Mouse (Mus musculus) neural tube, embryonic 11.5 days (tissue): ENCODE data around the gene Tmem42. TPM values are rescaled to one million over a fixed set of nuclear protein-coding genes. Genes with fewer than 3 reads are reported as not detected.

ENCODE experiments used
- ATAC-seq: fragments of 200-750 bp; cut with Nextera tagmentation; 2 replicates; pipeline ENCODE4 v1.8.0; 2017; ENCODE audit warnings: moderate number of reproducible peaks, mild to moderate bottlenecking, moderate TSS enrichment, moderate library complexity; ENCODE audit not compliant: insufficient read depth, low FRiP score, low TSS enrichment
- DNase-seq: peaks from one replicate; pipeline ENCODE4 v3.0.0-alpha.2; 2015; ENCODE audit warnings: low spot score
- H3K27ac ChIP-seq: fragments of 300-500 bp; sonication (generic); 2 replicates; pipeline ENCODE4 v1.5.1; 2014; ENCODE audit warnings: low read depth, mild to moderate bottlenecking, low read length
- H3K27me3 ChIP-seq: fragments of 300-500 bp; sonication (generic); 2 replicates; pipeline ENCODE4 v1.6.1; 2014; ENCODE audit warnings: mild to moderate bottlenecking, low read length, mixed read lengths; ENCODE audit not compliant: control insufficient read depth, insufficient read depth
- H3K36me3 ChIP-seq: fragments of 300-500 bp; sonication (generic); 2 replicates; pipeline ENCODE4 v1.6.1; 2014; ENCODE audit warnings: mild to moderate bottlenecking, low read length, moderate library complexity, mixed read lengths; ENCODE audit not compliant: control insufficient read depth, insufficient read depth
- H3K4me1 ChIP-seq: fragments of 300-500 bp; sonication (generic); 2 replicates; pipeline ENCODE4 v1.6.1; 2014; ENCODE audit warnings: low read length, mixed read lengths; ENCODE audit not compliant: control insufficient read depth, insufficient read depth
- H3K4me2 ChIP-seq: fragments of 300-500 bp; sonication (generic); 2 replicates; pipeline ENCODE4 v1.6.1; 2014; ENCODE audit warnings: low read depth, mild to moderate bottlenecking, moderate library complexity
- H3K4me3 ChIP-seq: fragments of 300-500 bp; sonication (generic); 2 replicates; pipeline ENCODE4 v1.5.1; 2014; ENCODE audit warnings: low read depth, low read length
- H3K9ac ChIP-seq: fragments of 300-500 bp; sonication (generic); 2 replicates; pipeline ENCODE4 v1.6.1; 2014; ENCODE audit warnings: mild to moderate bottlenecking, low read length
- H3K9me3 ChIP-seq: fragments of 300-500 bp; sonication (generic); 2 replicates; pipeline ENCODE4 v1.6.1; 2016; ENCODE audit warnings: low read length; ENCODE audit not compliant: control insufficient read depth
- WGBS: fragments of 180-500 bp; shearing (Covaris S2); extraction: QIAGEN DNeasy Blood & Tissue Kit; methylation state at CpG from one replicate; pipeline ENCODE4 v1.1.7; 2014; 5-methylcytosine and 5-hydroxymethylcytosine counted together
- polyA plus RNA-seq: library from polyadenylated mRNA; unstranded; fragments of >200 nt; fragmentation: Nextera tagmentation; extraction: Ambion mirVana; gene quantifications from 2 replicates; pipeline ENCODE4 v1.2.1, GENCODE M21; 2014

The Tmem42 gene
- polyA plus RNA-seq, 1 experiment from 2014 or later = 16.9 TPM

GRCm38 (mm10) chr9:123034426-123034825 is 13.3 kb downstream of the Tmem42 start, which contains the start of gene Tgm4:
Gene Tgm4, plus strand, starts transcription at chr9:123034726.
- no peak within 1 kb of the TSS for H3K4me3 ChIP-seq
- ATAC-seq (no peak), DNase-seq (no peak)
- no peak within 1 kb of the TSS for H3K4me2 ChIP-seq
- H3K27ac ChIP-seq = no peak within 1 kb of the TSS
- no peaks in the 10 kb centered on the region for H3K9me3 ChIP-seq
- H3K4me1 ChIP-seq = no peaks in the 10 kb centered on the region
- no peaks in the 10 kb centered on the region for H3K27me3 ChIP-seq
- 88% methylated on average over 4 of the region's 4 CpGs for WGBS
- H3K9ac ChIP-seq = no peak within 1 kb of the TSS
- no peaks in the 10 kb centered on the region for H3K36me3 ChIP-seq

GRCm38 (mm10) chr9:123047665-123048064 is 26.5 kb downstream of the Tmem42 start:
- DNase-seq (no peak), ATAC-seq (no peak)
- no peaks in the 10 kb centered on the region for H3K36me3 ChIP-seq
- no peak overlapping the region for H3K27ac ChIP-seq
- no peak overlapping the region for H3K4me3 ChIP-seq
- no peaks in the 10 kb centered on the region for H3K27me3 ChIP-seq
- no peak overlapping the region for H3K9ac ChIP-seq
- no peak overlapping the region for H3K4me2 ChIP-seq
- 86% methylated on average over 1 of the region's 1 CpGs for WGBS
- no peaks in the 10 kb centered on the region for H3K9me3 ChIP-seq
- H3K4me1 ChIP-seq = no peaks in the 10 kb centered on the region

- H3K9me3 ChIP-seq = no peaks in the 10 kb centered on the region
- no peak overlapping the region for H3K9ac ChIP-seq
- no peak overlapping the region for H3K27ac ChIP-seq
- no peaks in the 10 kb centered on the region for H3K27me3 ChIP-seq
- no peaks in the 10 kb centered on the region for H3K36me3 ChIP-seq
- ATAC-seq (no peak), DNase-seq (no peak)
- no peaks in the 10 kb centered on the region for H3K4me1 ChIP-seq
- H3K4me3 ChIP-seq = no peak overlapping the region
- no peak overlapping the region for H3K4me2 ChIP-seq
Measured at GRCm38 (mm10) chr9:123058724-123059292, 37.7 kb downstream of the Tmem42 start.

- no peaks in the 10 kb centered on the region for H3K27me3 ChIP-seq
- no peak for ATAC-seq
- no peak overlapping the region for H3K4me2 ChIP-seq
- no peaks in the 10 kb centered on the region for H3K9me3 ChIP-seq
- no peaks in the 10 kb centered on the region for H3K36me3 ChIP-seq
- WGBS = 89% methylated on average over 3 of the region's 3 CpGs
- no peak overlapping the region for H3K27ac ChIP-seq
- DNase-seq = no peak
- H3K4me3 ChIP-seq = no peak overlapping the region
- H3K4me1 ChIP-seq = no peaks in the 10 kb centered on the region
- no peak overlapping the region for H3K9ac ChIP-seq
Measured at GRCm38 (mm10) chr9:123060172-123060571, 39.0 kb downstream of the Tmem42 start.

Other genes starting within 250 kb of the Tmem42 start
- gene Tcaim, start 215.8 kb upstream of the Tmem42 start, polyA plus RNA-seq = 6.1 and 7.0 TPM in 2 replicates
- gene Gm35549, start 177.3 kb upstream of the Tmem42 start, polyA plus RNA-seq = 0.40 TPM in 1 of 2 replicates, not detected in the other
- gene Zfp445, start 155.3 kb upstream of the Tmem42 start, polyA plus RNA-seq = 80.2 and 88.1 TPM in 2 replicates
- 3.0 and 3.3 TPM in 2 replicates for gene Zkscan7, start 135.6 kb upstream of the Tmem42 start, polyA plus RNA-seq
- 35.3 and 36.7 TPM in 2 replicates for gene Zfp105, start 98.3 kb upstream of the Tmem42 start, polyA plus RNA-seq
- 27.7 and 30.8 TPM in 2 replicates for gene 1110059G10Rik, start 70.3 kb upstream of the Tmem42 start, polyA plus RNA-seq
- gene Kif15, start 70.3 kb upstream of the Tmem42 start, polyA plus RNA-seq = 50.3 and 53.9 TPM in 2 replicates
- 0.49 and 0.57 TPM in 2 replicates for gene Tgm4, start 13.4 kb downstream of the Tmem42 start, polyA plus RNA-seq
- 60.5 and 66.4 TPM in 2 replicates for gene Zdhhc3, start 91.9 kb downstream of the Tmem42 start, polyA plus RNA-seq
- gene Exosc7, start 91.9 kb downstream of the Tmem42 start, polyA plus RNA-seq = 101 and 110 TPM in 2 replicates
- gene Clec3b, start 129.6 kb downstream of the Tmem42 start, polyA plus RNA-seq = not detected in 2 replicates
- gene Cdcp1, start 194.7 kb downstream of the Tmem42 start, polyA plus RNA-seq = 0.58 and 0.89 TPM in 2 replicates
- 7.6 and 8.8 TPM in 2 replicates for gene Tmem158, start 239.4 kb downstream of the Tmem42 start, polyA plus RNA-seq